Mouse (Mus musculus): ENCODE measurements around the gene Gm17359.

DNA sequence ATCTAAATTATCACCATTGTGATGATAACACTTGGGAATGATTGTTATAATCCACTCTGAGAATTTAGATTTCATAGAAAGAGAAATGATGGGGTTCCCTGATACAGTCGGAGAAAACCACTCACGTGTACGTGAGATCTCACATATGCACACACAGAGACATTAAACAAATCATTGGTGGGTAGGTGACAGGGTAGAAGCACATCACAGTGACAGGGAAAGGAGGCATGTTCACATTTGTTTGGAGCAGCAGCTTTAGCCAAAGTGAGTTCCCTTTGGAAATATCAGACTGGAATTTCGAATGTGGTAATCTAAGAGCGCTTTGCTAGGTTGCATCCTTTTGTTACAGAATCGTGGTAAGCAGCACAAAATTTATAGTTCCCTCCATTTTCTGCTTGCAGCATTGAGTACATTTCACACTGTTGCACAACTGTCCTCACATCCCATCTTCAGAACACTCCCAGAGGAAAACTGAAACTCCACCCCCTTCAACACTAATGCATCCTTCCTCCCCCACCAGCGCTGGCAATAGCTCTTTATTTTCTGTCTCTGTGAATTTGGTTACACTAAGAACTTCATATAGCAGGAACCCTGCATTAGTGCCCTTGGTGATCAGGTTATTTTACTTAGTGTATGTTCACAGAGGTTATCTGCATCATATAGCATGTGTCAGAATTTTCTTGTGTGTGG lies 35.2 kb downstream of the Gm17359 start:
- TF ChIP-seq GATA1 (IDR thresholded peaks at IDR 0.05; ENCODE audit: low read length) = no peak
- no peak for TF ChIP-seq TAL1 (IDR thresholded peaks at IDR 0.05; ENCODE audit: low read length)

All from erythroblast, embryonic 14.5 days (primary cell).